Mouse (Mus musculus): ENCODE measurements around the gene Tspan5. TPM values are rescaled to one million over a fixed set of nuclear protein-coding genes. Genes with fewer than 3 reads are reported as not detected.

Gene Tspan5
- total RNA-seq, 1 experiment from 2014 or later: 25.5 TPM

DNA sequence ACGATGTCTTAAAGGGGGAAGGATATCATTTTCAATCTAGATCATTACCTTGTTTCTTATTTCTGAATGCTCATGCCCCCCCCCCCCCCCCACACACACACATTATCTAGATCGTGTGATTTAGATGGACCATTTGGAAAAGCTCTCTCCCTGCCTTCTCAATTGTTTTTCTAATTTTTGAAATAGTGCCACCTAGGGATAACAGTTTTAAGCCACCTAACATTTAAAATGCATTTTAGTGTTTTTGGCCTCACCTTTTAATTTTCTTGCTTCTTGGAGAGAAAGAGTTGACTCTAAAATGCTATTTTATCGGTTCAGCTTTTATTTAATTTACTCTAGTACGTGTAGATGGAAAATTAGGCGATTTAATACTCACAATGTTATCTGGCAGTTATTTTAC, 94.9 kb downstream of the Tspan5 start:
- no peak for ATAC-seq (replicated peaks; ENCODE audit: low read depth, poor library complexity, severe bottlenecking)

DNA sequence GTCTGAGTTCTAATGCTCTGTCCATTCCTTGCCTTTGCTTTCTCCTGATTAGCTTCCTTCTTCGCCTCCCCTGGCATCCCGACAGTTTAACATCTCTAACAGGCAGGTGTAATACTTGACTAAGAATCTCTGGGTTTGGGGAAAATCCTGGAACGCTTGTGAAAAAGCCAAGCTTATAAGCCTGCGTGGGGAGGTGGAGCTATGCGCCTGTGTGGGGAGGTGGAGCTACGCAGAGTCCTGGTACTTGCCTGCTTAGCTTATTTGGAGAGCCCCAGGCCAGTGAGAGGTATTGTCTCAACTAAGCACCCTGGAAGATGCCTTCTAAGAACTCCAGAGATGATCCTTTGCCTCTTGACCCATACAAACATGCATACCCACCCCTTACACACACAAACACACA, 95.7 kb downstream of the Tspan5 start:
- ATAC-seq (replicated peaks; ENCODE audit: low read depth, poor library complexity, severe bottlenecking): no peak

DNA sequence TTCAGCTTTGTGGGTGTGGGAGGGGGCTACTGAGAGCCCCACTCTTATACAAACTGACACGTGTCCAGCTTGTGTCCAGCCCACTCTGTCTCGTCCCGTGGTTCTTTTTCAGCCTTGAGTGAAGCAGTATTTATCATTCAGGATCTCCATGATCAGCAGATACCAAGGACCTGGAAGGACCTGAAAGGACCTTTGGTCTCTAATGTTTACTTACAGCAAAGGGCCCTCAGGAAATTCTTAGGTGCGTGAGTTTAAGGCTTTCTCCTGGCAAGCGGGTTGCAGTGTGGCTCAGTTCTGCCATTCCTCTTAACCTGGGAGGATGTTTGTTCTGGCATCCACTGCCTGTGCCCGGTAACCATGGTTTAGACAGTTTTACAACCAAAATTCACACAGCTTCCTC, 97.7 kb downstream of the Tspan5 start:
- 0 out of 2 replicates have a peak, but pooled peaks have one; percentile 15 for ATAC-seq (replicated peaks; ENCODE audit: low read depth, poor library complexity, severe bottlenecking)

DNA sequence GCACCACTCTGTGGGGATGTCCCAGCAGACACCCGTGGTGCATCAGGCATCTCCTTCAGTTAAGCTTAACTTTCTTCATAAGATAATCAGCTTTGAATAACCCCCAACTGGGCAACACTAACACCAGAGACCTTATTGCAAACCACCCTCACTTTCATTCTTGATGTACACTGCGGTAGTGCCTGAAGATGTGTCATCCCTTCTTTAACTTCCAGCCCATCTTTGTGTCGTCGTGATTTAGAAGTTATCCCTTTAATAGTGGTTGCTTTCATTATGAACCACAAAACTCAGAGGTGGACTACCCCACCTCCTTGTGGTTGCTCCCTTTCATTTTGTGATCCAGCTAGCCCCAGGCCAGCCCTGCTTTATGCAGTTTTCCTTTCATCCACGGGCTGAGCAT, 99.3 kb downstream of the Tspan5 start:
- ATAC-seq (replicated peaks; ENCODE audit: low read depth, poor library complexity, severe bottlenecking): no peak

DNA sequence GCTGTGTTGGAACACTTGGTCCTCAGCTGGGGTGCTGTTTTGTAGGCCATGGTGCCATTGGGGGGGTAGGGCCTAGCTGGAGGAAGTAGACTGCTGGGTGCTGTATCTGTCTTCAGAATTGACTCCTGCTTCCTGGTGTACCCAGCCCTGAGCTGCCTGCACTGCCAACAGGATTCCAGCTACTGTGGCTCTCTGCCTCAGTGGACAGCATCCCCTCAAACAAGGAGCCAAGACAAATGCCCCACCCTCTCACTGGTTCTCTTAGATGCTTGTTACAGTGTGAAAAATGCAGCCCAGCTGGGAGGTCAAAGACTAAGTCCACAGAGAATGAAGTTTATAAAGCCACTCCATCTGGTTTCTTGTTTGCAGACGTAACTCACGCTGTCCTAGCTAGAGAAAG, 101.2 kb downstream of the Tspan5 start:
- no peak for ATAC-seq (replicated peaks; ENCODE audit: low read depth, poor library complexity, severe bottlenecking)

DNA sequence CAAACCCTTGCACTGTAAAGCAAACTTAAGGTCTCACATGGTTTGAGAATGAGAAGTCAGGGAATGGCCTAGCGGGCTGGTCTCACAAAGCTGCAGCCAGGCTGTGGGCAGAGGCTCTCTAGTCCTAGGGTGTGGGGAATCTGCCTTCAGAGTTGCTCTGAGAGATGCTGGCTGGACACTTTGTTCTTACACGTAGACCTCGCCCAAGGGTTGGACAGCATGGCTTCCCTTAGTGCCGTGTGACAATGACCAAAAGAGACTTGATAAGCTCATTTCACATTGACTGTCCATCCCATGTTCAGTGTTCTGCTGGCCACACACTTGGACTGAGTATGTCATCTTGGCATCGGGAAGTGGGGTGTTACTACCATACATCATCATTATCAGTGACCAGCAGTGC, 101.6 kb downstream of the Tspan5 start:
- no peak for ATAC-seq (replicated peaks; ENCODE audit: low read depth, poor library complexity, severe bottlenecking)

DNA sequence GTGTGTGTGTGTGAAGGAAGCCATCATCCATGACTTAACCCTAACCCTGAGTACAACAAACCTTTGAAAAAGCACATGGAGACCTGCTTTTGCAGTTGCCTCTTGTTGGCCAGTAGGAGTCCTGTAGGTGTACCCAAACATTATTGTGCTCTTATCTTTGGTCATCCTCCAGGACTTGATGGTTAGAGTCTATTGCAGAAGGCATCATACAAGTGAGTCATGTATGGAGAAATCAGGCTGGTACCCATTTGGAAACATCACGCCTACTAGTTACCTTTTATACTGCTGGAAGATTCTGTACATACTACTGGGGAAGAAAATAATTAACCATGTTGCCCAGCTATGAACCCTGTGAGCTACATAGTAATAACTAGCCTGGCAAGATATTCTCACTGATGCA, 103.8 kb downstream of the Tspan5 start:
- no peak for ATAC-seq (replicated peaks; ENCODE audit: low read depth, poor library complexity, severe bottlenecking)

DNA sequence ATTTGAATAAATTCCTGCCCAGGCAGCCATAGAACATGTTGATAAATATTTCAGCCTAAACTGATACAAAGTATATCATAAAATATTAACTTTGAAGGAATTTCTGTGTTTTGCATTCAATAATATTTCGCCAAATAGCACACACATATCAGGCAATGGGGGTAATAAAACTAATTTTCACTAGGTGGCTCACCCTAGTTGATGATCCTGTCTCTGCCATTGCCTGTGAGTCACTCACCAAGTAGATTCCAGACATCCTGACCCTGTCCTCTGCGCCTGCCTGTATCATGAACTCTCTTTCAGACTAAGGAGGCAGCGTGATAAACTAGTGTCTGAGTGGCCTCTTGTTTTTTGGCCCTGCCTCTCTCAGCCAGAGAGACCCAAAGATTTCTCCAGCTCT, 105.8 kb downstream of the Tspan5 start:
- ATAC-seq (replicated peaks; ENCODE audit: low read depth, poor library complexity, severe bottlenecking): no peak

DNA sequence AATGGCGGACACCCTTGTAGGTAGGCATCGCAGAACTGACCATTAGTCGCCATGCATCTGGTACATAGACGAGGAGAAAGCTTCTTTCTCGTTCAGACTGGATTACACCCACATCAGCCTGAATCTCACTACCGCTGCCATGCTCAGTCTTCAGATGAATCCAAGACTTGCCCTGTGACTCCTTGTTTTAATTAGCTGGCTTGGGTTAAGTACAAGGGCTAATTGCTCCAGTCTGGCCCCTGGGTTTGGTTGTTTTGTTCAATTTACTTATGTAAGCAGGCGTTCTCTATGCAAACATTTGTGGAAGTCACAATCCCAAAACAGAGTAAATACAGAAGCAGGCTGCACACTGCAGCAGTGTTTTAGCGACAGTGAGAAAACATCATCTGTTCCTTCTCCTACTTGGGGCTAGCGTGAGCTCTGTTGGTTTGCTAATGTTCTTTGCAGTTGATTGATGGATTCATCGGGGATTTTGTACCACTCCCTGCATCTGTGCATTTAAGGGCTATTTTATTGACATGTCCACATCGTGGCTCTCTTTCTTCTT, 107.8 kb downstream of the Tspan5 start:
- ATAC-seq (replicated peaks; ENCODE audit: low read depth, poor library complexity, severe bottlenecking): no peak

DNA sequence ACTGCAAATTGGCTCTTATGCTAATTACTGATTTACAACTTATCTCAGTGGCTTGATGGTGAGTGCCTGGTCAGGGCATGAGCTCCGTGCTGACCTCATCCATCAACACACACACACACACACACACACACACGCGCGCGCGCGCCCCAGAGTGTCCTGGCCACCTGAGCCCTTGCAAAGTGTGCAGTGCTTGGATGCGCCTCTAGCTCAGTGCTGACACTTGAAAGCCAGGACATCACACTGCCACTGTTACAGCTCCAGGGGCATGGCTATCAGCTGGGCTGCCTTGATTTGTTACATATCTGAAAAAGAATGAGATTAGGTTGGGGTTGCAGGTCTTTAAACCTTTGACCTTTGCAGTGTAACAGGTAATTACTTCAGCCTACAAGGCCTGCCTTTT, 109.9 kb downstream of the Tspan5 start:
- no peak for ATAC-seq (replicated peaks; ENCODE audit: low read depth, poor library complexity, severe bottlenecking)

DNA sequence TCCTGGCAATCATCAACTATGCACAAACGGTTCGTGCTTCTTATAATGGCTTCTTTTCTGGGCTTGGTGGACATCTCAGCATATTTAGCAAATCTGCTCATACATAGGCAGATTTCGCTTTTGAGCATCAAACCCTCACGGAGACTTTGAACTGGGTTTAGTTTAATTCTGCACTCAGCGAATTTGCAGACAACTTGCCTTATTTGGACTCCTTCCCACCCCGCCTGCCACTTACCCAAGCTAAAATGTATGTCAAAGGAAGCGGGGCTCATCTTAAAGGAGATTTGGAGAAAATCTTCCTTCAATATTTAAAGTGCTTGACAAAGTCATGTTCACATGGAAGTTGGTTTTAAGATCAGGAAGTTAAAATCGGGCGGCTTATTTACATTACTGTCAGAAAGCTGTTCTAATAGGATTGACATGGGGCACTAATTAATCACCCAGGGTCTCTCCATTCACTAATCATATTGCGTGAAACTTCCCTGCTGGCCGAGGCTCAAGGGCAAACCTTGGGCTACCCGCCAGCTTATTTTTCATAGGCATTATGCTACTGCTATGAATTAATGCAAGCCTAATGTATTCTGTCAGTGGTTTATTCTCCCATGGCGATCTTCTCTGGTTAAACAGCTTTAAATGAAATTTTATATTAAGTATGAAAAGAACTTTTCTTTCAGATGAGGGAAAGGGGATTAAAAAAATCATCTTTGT, 111.1 kb downstream of the Tspan5 start:
- no peak for ATAC-seq (replicated peaks; ENCODE audit: low read depth, poor library complexity, severe bottlenecking)

DNA sequence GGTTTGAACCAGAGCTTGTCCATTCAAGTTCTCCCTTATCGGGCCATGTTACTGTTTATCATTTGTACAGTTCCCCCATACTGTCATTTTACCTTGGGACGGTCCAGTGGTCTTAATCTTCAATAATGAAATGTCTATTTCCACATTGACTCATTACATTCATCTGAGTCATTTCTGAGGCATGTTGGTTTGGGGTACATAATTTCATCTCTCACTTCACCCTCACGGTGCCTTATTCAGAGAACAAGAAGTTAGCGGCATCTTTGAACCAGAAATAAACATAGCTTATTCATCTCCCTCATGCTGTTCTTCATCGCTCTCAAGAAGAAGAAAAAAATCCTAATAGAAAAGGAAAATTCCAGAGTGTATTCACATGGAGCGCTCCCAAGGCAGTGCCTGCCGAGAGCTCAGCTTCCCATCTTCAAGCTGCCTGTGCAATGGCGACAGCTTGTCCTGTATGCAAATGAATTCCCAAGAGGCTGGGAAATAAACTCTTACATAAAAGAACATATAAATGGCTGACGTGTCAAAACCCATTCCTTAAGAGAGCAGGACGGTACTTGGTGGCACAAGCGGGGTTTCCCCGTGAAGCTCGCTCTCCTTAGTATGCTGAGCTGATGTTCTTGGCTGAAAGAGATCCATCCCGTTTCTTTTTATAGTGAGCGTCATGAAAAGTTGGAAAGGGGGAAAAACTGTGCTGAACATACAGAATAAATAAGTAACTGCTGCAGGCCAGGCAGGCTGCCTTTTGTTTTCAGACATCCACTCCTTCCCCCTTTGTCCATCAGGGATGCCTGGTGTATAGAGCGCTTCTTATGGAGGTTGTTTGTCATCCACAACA, 112.2 kb downstream of the Tspan5 start:
- ATAC-seq (replicated peaks; ENCODE audit: low read depth, poor library complexity, severe bottlenecking): no peak

DNA sequence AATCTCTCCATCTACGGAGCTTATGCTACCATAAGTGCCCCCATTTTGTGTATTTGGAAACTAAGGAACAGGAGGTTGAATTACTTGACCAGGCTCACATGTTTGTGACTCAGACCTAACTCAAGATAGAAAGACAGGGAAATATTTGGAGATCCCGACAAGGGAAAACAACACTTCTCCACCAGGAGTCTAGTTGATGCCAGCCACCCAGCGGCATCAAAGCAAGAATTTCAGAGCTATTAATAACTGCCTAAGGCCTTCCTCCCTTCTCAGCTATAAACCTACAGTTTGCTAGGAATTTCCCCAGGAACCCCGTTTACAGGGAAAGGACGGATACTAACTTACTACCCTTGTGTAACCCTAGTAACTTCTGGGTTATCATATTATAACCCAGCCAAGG, 113.4 kb downstream of the Tspan5 start:
- ATAC-seq (replicated peaks; ENCODE audit: low read depth, poor library complexity, severe bottlenecking): no peak

DNA sequence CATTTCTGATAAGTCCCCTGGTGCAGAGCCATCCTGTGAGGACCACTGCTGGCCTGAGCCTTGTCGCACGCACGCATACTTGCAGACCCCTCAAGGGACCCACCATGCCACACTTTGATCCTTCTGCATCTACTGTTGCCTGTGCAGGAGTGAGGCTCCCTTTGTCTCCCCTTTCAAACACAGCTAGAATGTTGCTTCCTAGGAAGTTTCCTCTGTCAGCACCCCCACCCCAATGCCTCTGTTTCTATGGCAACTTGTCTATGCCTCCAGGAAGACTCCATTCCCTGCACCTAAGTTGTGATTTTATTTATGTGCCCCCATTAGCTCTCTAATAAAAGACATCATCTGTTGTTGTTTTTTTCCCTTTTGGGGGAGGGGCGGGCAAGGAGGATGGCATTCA, 115.0 kb downstream of the Tspan5 start:
- ATAC-seq (replicated peaks; ENCODE audit: low read depth, poor library complexity, severe bottlenecking): no peak

DNA sequence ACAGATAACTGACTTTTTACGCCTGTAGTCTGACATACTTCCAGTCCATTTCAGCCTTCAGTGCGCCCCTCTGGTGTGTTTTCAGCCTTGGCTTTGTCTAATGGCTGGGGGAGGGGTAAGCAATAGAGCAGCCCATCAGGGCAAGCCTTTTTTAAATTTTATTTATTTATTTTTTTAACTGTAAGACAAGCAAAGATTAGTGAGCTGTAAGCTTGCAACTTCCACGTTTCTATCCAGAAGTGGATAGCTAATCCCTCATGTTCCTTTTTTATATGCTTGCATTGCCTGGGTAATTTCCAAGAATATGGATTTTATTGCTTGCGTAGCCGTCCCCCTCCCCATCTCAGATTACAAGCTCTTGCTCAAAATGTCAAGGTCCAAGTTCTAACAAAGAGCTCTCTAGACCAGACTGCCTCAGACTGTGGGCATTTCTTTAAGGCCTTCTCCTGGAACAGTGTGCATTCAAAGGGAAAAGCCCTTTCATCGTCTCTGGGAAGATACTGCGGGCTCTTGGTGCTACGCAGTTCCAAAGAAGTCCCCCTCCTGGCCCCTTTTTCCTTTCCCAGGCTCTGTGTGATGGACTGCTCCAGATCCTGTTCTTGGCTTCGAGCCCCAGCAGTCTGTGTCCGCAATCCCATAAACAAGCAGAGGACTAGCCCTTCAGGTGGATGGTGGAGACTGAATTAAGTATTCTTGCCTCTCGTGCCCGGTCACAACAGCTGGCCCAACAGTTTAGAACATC, 116.0 kb downstream of the Tspan5 start:
- ATAC-seq (replicated peaks; ENCODE audit: low read depth, poor library complexity, severe bottlenecking): no peak

DNA sequence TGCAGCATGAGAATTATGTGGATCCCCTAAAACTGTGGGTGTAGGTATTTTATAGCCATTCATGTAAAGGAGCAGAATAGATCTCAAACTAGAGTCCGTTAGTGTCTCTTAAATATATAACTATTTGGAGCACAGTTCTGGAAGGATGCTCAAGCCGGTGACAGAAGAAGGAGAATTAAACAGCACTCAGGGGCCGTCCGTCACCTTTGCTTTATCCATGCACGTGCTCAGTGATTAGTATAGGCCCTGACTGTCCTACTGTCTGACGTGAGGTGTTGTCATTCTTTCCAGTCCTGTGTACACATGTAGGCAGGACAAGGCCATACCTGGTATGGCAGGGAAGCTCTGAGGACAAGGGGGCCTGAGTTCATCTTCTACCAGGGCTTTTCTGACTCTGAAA, 116.7 kb downstream of the Tspan5 start:
- no peak for ATAC-seq (replicated peaks; ENCODE audit: low read depth, poor library complexity, severe bottlenecking)

DNA sequence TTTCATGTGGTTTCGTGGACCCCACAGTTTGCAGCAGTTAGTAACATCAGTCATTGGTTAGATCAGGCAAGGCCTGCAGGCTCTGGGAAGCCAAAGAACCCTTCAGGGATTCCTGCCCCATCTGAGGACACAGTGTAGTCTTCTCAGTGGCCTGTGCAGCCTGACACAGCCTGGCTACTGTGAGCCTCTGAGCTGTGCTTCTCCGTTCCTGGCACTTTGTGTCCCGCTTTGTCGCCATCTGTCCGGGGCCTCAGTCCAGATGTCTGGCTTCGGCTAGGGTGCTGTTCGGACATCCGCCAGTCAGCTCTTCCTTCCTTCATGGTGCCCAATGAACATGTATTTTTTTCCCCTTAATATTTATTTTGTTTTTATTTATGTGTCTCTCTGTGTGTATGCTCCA, 117.2 kb downstream of the Tspan5 start:
- no peak for ATAC-seq (replicated peaks; ENCODE audit: low read depth, poor library complexity, severe bottlenecking)

DNA sequence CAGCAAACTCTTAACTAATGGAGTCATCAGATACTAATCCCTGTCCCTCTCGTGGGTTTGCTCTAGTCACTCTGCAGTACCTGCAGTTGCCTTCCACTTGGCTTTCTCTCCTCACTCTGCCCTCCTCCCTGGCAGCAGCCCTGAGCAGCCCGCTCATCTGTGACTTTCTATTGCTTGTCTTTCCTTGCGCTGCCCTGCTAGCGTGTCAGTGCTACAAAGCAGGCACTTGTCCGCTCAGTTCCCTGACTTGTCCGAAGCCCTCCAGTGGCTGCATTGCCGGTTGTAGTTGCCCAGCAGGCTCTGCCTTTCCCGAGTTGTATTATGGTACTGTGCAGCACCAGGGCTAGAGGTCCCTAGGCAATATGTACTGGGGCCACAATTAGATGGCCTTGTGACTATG, 117.7 kb downstream of the Tspan5 start:
- ATAC-seq (replicated peaks; ENCODE audit: low read depth, poor library complexity, severe bottlenecking): no peak

DNA sequence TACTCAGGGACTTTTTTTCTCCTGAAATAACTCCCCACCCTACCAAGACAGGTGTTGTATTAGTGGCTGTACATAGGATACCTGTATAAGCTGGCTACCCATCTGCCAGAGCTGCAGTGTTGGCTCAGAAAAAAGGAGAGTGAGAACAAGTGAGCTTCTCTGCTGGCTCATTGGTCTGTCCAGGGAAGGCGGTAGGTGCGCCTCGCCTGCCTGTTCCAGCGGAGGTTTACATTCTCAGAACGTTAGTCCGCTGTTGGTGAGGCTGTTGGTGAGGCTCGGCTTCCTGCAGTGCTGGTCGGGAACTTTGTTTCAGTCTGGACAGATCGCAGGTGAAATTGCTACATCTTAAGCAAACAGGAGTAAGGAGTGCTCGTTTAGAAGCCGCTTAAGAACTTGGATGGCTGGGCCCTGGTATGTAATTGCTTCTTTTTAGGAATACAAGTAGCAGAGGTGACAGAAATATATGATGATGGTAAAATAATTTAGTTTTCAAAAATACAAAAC, 118.3 kb downstream of the Tspan5 start:
- ATAC-seq (replicated peaks; ENCODE audit: low read depth, poor library complexity, severe bottlenecking): no peak

DNA sequence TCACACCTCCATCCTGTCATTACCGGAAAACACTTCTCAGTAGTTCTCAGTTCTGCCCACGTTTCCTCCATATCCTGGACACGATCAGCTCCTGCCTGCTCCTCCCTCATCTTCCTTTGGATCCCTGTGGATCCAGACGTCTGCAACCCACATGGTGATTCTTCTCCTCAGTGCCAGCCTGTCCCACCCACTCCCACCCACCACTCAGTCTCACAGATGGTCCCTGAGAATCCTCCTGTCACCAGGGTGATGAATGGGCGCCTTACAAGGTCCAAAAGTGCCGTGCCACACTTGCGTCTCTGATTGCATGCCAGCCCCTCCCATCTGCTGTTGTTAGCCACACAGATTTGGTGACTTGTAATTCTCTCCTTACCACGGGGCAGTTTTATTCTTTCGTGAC, 119.0 kb downstream of the Tspan5 start:
- no peak for ATAC-seq (replicated peaks; ENCODE audit: low read depth, poor library complexity, severe bottlenecking)

DNA sequence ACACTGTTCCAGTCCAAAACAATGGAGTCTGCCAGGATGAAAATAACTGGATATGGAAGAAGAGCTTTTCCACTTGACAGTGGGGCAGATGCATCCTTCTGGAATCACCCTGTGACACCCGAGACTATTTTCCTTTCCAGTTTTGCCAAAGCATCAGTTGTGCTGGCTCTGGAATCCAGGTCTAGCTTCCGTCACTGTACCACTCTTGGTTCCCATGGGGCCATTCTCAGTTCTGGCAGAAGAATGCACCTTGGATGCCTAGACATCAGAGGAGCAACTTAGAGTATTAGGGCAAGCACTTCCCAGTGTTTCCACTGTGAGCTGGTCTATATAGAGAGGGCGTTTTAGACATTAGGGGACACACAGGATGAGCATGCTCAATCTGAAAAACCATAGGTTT, 119.6 kb downstream of the Tspan5 start:
- no peak for ATAC-seq (replicated peaks; ENCODE audit: low read depth, poor library complexity, severe bottlenecking)

All from common myeloid progenitor, adult 5-6 weeks (primary cell).